Mouse (Mus musculus) spleen, postnatal 36 days (tissue): ENCODE results near the gene Gse1.

ENCODE experiments used
- DNase-seq, 2 experiments: peaks; one replicate each; pipeline ENCODE4 v3.0.0; 2022; ENCODE audit warnings: low spot score in 2 of 2, mixed read lengths in 1 of 2

The Gse1 gene

GRCm38 (mm10) chr8:120512326-120512725 is 284.1 kb downstream of the Gse1 start:
- DNase-seq: no peak

DNA sequence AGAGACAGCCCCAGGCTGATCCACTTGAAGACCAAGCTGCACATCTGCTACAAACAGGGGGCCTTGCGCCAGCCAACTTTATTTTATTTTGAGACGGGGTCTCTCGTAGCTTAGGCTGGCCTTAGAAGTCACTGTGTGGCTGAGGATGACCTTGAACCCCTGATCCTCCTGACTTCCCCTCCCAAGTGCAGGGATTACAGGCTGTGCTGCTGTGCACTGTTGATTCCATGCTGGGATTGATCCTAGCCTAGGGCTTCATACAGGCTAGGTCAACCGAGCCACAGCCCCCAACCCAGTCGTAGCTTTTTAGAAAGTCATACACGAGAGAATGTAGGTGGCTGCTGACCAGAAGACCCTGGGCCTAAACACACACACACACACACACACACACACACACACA is 284.9 kb downstream of the Gse1 start:
- no peak for DNase-seq

DNA sequence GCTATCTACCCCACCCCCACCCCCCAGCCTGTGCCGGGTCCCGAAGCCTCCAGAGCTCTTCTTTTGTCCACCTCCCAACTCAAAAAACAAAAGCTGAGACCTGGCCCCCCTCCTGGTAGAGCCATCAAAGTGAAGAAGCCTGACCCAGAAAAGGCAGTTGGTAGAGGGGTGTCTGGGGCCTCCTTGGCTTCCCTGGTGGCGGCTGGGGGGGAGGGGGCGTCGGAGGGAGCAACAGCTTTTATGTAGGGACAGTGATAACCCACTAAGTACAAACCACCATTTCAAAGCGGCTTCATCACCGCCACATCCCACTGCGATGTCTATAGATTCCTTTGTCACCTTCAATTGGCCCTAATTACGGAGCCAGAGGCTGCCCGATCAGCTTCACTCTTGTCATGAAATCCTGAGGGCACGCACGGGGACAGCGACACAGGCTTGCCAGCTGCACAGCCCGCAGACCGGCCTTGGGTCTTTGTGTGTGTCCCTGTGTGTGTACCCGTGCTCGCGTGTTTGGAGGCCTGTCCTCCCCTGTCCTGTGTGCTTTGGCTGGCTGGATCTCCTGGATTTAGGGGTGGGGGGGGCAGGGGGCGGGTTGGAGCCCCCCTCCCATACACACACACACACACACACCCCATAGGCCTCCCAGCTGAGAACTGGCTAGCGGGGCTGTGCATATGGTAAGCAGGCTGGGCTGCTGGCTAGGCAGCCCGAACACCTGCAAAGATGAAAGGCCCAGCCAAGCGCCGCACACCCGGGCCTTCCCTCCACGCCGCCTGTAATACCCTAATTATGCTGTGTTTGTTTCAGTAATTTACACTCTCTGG is 285.6 kb downstream of the Gse1 start:
- no peak for DNase-seq

GRCm38 (mm10) chr8:120515214-120515613 is 287.0 kb downstream of the Gse1 start:
- no peak for DNase-seq

- no peak for DNase-seq
Measured at GRCm38 (mm10) chr8:120515650-120516049, 287.4 kb downstream of the Gse1 start.

DNA sequence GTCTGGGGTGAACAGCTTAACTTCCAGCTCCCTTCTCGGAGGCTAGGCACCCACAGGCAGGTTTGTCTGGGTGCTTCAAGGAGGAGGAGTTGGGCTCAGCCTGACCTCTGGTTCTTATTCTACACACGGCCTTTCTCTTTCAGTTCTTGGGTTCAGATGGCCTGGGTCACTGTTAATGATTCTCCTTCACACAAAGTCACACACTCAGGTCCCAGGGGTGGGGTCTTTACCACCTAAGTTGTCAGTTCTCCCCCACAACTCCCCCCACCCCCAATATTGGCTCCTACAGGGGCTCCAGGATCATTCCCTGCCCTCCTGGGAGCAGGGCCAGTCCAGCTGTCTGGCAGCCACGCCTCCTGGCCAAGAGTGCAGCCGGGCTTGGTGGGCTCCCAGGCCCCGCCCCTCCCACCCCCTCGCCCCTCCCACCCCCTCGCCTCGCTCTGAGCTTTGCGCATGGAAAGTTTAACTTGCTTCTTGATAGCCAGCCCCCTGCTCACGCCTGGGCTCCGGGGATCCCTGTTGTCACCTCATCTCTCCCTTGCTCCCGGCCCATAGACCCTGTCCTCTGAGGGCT is 288.0 kb downstream of the Gse1 start:
- no peak for DNase-seq

GRCm38 (mm10) chr8:120517666-120518410 is 289.6 kb downstream of the Gse1 start:
- no peak for DNase-seq

DNA sequence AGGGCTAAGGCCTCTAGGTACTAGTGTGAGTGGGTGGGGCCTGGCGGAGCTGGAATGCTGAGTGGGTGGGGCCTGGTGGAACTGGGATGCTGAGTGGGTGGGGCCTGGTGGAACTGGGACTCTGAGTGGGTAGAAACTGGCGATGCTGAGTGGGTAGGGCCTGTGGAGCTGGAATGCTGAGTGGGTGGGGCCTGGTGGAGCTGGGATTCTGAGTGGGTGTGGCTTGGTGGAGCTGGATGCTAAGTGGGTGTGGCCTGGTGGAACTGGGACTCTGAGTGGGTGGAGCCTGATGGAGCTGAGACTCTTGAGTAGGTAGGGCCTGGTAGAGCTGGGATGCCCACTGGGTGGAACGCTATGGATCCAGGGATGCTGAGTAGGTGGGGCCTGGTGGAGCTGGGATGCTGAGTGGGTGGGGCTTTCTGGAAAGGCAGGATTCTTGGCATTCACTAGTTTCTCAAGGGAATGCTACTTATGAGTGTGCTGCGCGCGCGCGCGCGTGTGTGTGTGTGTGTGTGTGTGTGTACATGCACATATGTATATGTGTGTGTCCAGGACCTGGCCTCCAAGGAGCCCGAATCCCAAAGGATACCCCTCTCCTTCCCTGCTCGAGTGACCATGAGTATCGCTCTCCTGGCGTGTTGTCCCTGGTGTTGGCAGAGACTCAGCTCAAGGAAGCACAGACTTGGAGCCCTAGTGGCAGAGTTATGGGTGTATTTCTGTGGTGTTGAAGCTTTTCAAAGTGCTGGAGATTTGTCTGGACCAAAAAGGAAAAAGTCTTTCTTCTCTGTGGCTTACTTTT is 290.7 kb downstream of the Gse1 start:
- no peak for DNase-seq

DNA sequence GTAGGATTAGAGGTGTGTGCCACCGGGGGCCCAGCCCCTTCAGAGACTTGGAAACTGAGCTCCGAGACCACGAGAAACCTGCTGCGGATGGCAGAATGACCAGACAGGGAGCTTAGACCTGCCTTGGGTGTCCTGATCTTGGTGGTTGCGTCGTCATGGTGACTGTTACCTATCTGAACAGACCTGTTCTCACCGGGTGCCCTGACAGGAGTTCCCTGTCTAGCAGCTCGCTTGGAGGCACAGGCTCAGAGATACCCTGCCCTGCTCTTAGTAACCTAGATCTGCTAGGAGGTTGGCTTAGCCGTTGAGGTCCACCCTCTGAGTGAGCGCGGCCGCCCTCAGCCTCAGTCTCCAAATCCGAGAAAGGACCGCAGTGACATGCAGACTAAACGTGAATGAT is 292.0 kb downstream of the Gse1 start:
- no peak for DNase-seq

DNA sequence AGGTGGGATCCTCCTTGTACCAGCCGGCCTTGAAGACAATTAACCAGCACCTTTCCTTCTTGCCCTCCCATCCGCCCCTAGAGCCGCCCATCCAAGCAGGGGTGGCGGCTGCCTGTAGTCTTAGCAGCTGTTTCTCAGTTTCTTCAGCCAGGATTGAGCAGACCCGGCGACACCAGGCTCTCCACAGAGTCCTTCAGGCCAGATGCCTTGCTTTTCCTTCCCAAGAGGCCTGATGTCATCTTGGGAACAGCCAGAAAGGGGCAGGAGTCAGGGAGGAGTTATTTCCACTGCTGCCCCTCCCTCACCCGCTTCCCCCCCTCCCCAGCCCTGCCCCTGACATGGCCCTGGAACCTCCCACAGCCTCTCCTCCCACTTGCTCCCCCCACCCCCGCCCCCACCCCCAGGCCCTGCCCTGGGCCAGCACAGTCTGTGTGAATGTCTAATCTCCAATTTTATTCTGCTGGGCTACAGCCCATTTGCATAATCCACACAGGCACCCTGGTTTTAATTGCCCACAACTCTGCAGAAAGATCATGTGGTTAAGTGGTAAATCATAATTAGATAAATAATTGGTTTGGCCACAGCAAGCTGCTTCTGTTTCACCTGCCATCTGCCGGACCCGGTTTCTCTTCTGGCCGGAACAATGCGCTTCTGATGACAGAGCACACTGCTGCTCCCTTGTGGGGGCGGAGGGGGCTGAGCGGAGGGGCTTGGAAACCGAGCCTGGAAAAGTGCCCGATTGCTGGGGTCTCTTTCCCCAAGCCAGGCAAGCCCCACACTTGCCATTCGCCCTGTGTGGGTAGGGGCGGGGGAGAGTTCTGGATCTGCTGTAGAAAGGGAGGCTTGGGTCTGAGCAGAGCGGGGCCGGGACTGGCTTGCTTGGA is 292.7 kb downstream of the Gse1 start:
- DNase-seq: no peak

GRCm38 (mm10) chr8:120521591-120521965 is 293.3 kb downstream of the Gse1 start:
- no peak for DNase-seq

- no peak for DNase-seq
Measured at GRCm38 (mm10) chr8:120523641-120524040, 295.4 kb downstream of the Gse1 start.

GRCm38 (mm10) chr8:120525135-120525534 is 296.9 kb downstream of the Gse1 start:
- DNase-seq: no peak

- DNase-seq: no peak
Measured at GRCm38 (mm10) chr8:120525832-120526231, 297.6 kb downstream of the Gse1 start.

DNA sequence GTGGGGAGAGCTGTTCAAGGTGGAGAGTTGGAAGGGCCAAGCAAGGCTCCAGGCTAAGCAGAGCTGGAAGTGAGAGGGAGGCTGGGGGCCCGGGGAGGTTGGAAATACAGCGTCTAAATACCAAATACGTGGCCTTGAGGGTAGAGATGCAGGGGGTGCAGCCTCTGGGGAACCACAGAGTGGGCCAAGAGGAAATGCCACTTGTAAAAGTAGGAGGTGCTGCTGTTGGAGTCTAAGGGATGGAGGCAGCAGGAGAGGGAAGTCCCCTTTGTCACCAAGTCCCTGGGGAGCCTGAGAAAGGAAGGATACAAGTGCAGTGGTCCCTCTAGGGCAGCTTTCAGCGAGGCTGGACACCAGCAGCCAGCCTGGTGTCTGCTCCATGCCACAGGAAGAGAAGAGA is 298.3 kb downstream of the Gse1 start:
- DNase-seq: no peak

GRCm38 (mm10) chr8:120528332-120528731 is 300.1 kb downstream of the Gse1 start:
- DNase-seq: no peak

GRCm38 (mm10) chr8:120529226-120529625 is 301.0 kb downstream of the Gse1 start:
- DNase-seq: no peak

DNA sequence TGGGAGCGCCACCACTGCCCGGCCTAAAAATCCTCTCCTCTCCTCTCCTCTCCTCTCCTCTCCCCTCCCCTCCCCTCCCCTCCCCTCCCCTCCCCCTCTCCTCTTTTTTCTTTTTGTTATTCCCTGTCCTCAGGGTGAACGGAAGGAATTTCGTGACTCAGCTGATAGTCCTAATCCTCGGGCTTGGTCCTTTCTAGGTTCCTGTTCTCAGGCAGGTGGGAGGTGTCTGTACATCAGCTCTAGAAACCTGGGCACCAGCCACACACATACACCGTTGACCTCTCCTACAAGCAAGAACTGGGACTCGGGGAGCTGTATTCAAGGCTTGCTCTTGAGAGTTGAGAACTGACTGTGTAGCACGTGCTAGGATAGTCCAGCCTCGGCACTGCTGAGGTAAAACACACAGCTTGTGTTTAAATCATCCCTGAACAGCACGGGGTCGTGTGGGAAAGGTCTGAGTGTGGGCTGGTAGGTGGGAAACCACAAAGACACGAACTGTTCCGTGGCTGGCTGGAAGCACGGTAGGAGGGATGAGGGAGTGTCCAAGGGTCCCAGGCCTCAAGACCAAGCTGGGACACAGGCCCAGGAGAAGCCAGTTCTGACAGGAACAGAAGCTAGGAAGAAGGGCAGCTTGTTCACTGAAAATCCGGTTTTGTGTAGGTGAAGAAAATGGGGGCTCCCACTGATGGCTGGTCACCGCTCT is 302.8 kb downstream of the Gse1 start:
- DNase-seq: no peak

- DNase-seq: no peak
Measured at GRCm38 (mm10) chr8:120531775-120532516, 303.7 kb downstream of the Gse1 start.
